ENCODE assay signal across 35 mouse cellular contexts in the genomic region with DNA sequence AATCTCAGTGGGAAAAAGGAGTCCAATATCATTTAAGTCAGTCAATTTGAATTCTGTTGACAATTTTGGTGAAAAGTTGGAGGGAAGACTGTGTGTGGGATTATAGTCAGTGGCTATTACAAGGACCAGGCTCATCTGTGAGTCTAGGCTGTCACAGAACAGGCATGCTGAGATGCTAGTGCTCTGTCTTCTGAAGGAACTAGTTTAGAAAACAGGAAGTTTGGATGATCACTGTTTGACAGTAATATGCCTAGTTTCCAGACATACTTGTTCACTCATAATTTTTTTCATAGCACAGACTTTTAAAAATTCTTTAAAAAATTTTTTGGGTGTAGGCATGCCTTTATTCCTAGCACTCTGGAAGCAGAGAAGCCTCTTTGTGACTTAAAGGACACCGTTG.
"Had no signal": no experiment of that assay in that cellular context is flagged by ENCODE, and none has a peak within 500 bp of the region (broad histone marks: within the 10 kb centered on the region; RNA-seq: fewer than 3 reads in every experiment).

No protein-coding gene starts in this region.

- DNase-seq: heart, postnatal 10 days; heart, postnatal 14 days; heart, postnatal 36 days; heart, postnatal 4 days; kidney, adult 11 months; kidney, adult 18-20 months; kidney, adult 2 months; kidney, adult 8-10 months; kidney, adult 9 months; kidney, postnatal 10 days; kidney, postnatal 14 days; kidney, postnatal 25 days; kidney, postnatal 36 days; kidney, postnatal 4 days; layer of hippocampus, adult 9-11 months; layer of hippocampus, postnatal 36 days had no signal

- ATAC-seq: hindbrain, embryonic 16.5 days; hindbrain, postnatal 0 days; inflammation-experienced regulatory T-cells, adult 6 months; intestine, embryonic 15.5 days; intestine, embryonic 16.5 days; intestine, postnatal 0 days had no signal

- H3K36me3 ChIP-seq: heart, embryonic 10.5 days; heart, embryonic 15.5 days; intestine, embryonic 15.5 days had no signal

- H3K9me3 ChIP-seq: heart, embryonic 10.5 days; heart, embryonic 12.5 days; heart, embryonic 13.5 days; heart, embryonic 15.5 days; hindbrain, embryonic 10.5 days; hindbrain, embryonic 12.5 days; hindbrain, embryonic 13.5 days; hindbrain, embryonic 15.5 days; intestine, embryonic 15.5 days; kidney, embryonic 15.5 days had no signal

- H3K4me1 ChIP-seq: intestine, embryonic 15.5 days had no signal

- H3K27me3 ChIP-seq: heart, embryonic 15.5 days; hindbrain, embryonic 12.5 days; hindbrain, embryonic 13.5 days; hindbrain, embryonic 15.5 days; intestine, embryonic 15.5 days; kidney, embryonic 15.5 days had no signal

- H3K4me3 ChIP-seq: heart, embryonic 10.5 days; heart, embryonic 12.5 days; heart, embryonic 13.5 days; heart, embryonic 15.5 days; hindbrain, embryonic 10.5 days; hindbrain, embryonic 12.5 days; hindbrain, embryonic 13.5 days; hindbrain, embryonic 15.5 days; intestine, embryonic 15.5 days; kidney, embryonic 15.5 days; layer of hippocampus, adult 2 months; left cerebral cortex, adult 2 months had no signal

- H3K9ac ChIP-seq: heart, embryonic 12.5 days; heart, embryonic 13.5 days; heart, embryonic 15.5 days; hindbrain, embryonic 12.5 days; hindbrain, embryonic 13.5 days; hindbrain, embryonic 14.5 days; hindbrain, embryonic 15.5 days; intestine, embryonic 15.5 days; kidney, embryonic 15.5 days had no signal

- H3K27ac ChIP-seq: heart, embryonic 10.5 days; heart, embryonic 13.5 days; heart, embryonic 15.5 days; hindbrain, embryonic 10.5 days; hindbrain, embryonic 12.5 days; hindbrain, embryonic 13.5 days; hindbrain, embryonic 14.5 days; hindbrain, embryonic 15.5 days; hindbrain, postnatal 0 days; intestine, embryonic 15.5 days; kidney, embryonic 15.5 days; kidney, postnatal 0 days; layer of hippocampus, adult 2 months; left cerebral cortex, adult 2 months had no signal
